Mouse (Mus musculus): ENCODE data around the gene Cfap100. TPM values are rescaled to one million over a fixed set of nuclear protein-coding genes. Genes with fewer than 3 reads are reported as not detected.
A peak's percentile ranks its signal among the peaks of the same experiment; 100 is the strongest.

The Cfap100 gene
- total RNA-seq, 1 experiment: 0.98 TPM

DNA sequence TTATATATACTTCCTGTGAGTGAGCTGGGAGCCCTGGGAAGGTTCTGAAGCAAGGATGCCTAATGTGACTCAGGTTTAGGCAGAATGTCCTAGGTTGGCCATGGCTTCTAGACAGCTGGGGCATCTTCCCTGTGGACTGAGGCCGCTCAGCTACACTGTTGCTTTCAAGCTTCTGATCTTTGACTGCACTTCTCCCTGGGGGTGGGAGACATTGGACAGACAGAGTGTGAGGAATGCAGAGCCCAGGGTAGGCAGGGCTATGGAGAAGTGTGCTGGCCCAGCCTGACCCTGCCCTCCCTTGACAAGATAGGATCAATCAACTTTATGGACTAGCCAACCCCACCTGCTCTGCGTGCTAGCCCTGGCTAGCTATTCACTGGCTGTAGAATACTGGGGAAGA is 32.6 kb upstream of the Cfap100 start:
- no peak overlapping the region for H3K4me3 ChIP-seq (ENCODE audit: insufficient read depth in 1 of 2, low read depth in 1 of 2, low read length in 2 of 2, poor library complexity in 1 of 2, severe bottlenecking in 1 of 2)
- DNase-seq (ENCODE audit: low read depth, low spot score): no peak
- TF ChIP-seq MAFK (IDR thresholded peaks at IDR 0.05; ENCODE audit: insufficient read depth, low read depth, low read length) (no peak), ZNF384 (IDR thresholded peaks at IDR 0.05; ENCODE audit: low read depth, low read length) (no peak), HCFC1 (IDR thresholded peaks at IDR 0.05; ENCODE audit: borderline replicate concordance, insufficient read depth, low read length) (no peak), CHD2 (IDR thresholded peaks at IDR 0.05; ENCODE audit: low read depth, low read length) (no peak)
- H3K4me1 ChIP-seq (ENCODE audit: control insufficient read depth in 2 of 2, insufficient read depth in 2 of 2, low read length in 2 of 2, poor library complexity in 1 of 2): peaks cover 2 to 19% of the 10 kb centered on the region in 2 experiments; a peak in 1 of 4 replicates
- in situ Hi-C loops (cut with MboI; ENCODE audit: low sequenced_read_pairs in 2 of 2, unreplicated experiment in 2 of 2): no loop called here
- H3K9ac ChIP-seq (ENCODE audit: insufficient read depth, low read depth, low read length, poor library complexity, severe bottlenecking): peak overlapping the region; percentile 90; the same call in 1 of the 2 replicates
- H3K36me3 ChIP-seq (ENCODE audit: control insufficient read depth, insufficient read depth, low read length, poor library complexity, severe bottlenecking): peaks cover 6% of the 10 kb centered on the region; the same call in 1 of the 2 replicates
- no peak overlapping the region for H3K27ac ChIP-seq (ENCODE audit: insufficient read depth, low read depth, low read length, poor library complexity, severe bottlenecking)
- no peaks in the 10 kb centered on the region for H3K9me3 ChIP-seq (ENCODE audit: control insufficient read depth, insufficient read depth, low read depth, low read length)

DNA sequence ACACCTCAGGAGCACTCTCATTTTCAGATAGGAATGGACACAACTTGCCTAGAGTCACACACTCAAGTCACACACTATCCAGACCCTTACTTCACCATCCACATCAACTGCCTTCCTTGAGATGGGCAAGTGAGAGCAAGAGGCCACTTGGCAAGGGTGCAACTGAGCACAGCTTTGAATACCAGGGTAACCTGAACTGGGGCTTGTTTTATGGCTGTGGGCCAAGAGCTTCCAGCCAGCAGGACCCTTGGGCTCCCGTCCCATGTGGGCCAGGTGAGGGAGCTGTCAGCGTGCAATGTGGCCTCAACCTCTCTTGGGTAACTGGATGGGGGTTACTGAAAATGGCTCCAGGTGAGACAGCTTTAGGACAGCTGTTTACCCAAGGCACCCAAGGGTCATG is 28.8 kb upstream of the Cfap100 start:
- peaks cover 13 to 16% of the 10 kb centered on the region in 2 experiments; a peak in 3 of 4 replicates for H3K4me1 ChIP-seq (ENCODE audit: control insufficient read depth in 2 of 2, insufficient read depth in 2 of 2, low read length in 2 of 2, poor library complexity in 1 of 2)
- no peak for TF ChIP-seq ZC3H11A (IDR thresholded peaks at IDR 0.05; ENCODE audit: borderline replicate concordance, low read depth, low read length)
- TF ChIP-seq ZNF384 (IDR thresholded peaks at IDR 0.05; ENCODE audit: low read depth, low read length): no peak
- no peak for TF ChIP-seq HCFC1 (IDR thresholded peaks at IDR 0.05; ENCODE audit: borderline replicate concordance, insufficient read depth, low read length)
- no peak for TF ChIP-seq MAFK (IDR thresholded peaks at IDR 0.05; ENCODE audit: insufficient read depth, low read depth, low read length)
- no peak for TF ChIP-seq CHD2 (IDR thresholded peaks at IDR 0.05; ENCODE audit: low read depth, low read length)
- H3K9ac ChIP-seq (ENCODE audit: insufficient read depth, low read depth, low read length, poor library complexity, severe bottlenecking): no peak overlapping the region
- no peaks in the 10 kb centered on the region for H3K36me3 ChIP-seq (ENCODE audit: control insufficient read depth, insufficient read depth, low read length, poor library complexity, severe bottlenecking)
- H3K27ac ChIP-seq (ENCODE audit: insufficient read depth, low read depth, low read length, poor library complexity, severe bottlenecking): no peak overlapping the region
- in situ Hi-C loops (cut with MboI; ENCODE audit: low sequenced_read_pairs in 2 of 2, unreplicated experiment in 2 of 2): no loop called here
- no peak overlapping the region for H3K4me3 ChIP-seq (ENCODE audit: insufficient read depth in 1 of 2, low read depth in 1 of 2, low read length in 2 of 2, poor library complexity in 1 of 2, severe bottlenecking in 1 of 2)
- no peak for DNase-seq (ENCODE audit: low read depth, low spot score)
- no peaks in the 10 kb centered on the region for H3K9me3 ChIP-seq (ENCODE audit: control insufficient read depth, insufficient read depth, low read depth, low read length)

DNA sequence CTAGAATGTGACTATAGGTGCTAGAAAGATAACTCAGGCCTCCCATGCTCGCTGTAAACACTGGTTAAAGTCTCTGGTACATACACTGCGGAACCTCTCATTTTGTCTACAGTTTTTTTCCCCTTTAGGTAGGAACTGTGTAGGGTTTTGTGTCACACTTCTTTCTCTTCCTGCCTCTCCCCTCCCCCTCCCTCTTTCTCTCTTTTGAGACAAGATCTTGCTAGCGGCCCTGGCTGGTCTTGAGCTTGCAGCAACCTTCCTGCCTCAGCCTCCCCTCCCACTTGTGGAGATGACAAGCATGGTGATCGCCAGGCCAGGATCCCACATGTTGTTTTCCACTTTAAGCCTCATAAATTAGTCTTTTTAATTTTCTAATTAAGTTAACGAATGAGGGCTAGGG is 25.2 kb upstream of the Cfap100 start:
- TF ChIP-seq CHD2 (IDR thresholded peaks at IDR 0.05; ENCODE audit: low read depth, low read length) (no peak), HCFC1 (IDR thresholded peaks at IDR 0.05; ENCODE audit: borderline replicate concordance, insufficient read depth, low read length) (no peak), MAFK (IDR thresholded peaks at IDR 0.05; ENCODE audit: insufficient read depth, low read depth, low read length) (no peak), ZC3H11A (IDR thresholded peaks at IDR 0.05; ENCODE audit: borderline replicate concordance, low read depth, low read length) (no peak), ZNF384 (IDR thresholded peaks at IDR 0.05; ENCODE audit: low read depth, low read length) (no peak)
- Histone ChIP-seq H3K4me3 (ENCODE audit: insufficient read depth in 1 of 2, low read depth in 1 of 2, low read length in 2 of 2, poor library complexity in 1 of 2, severe bottlenecking in 1 of 2) (no peak overlapping the region), H3K9ac (ENCODE audit: insufficient read depth, low read depth, low read length, poor library complexity, severe bottlenecking) (peak overlapping the region; percentile 14; the same call in 1 of the 2 replicates), H3K4me1 (ENCODE audit: control insufficient read depth in 2 of 2, insufficient read depth in 2 of 2, low read length in 2 of 2, poor library complexity in 1 of 2) (peaks cover 15 to 22% of the 10 kb centered on the region in 2 experiments; a peak in 3 of 4 replicates), H3K9me3 (ENCODE audit: control insufficient read depth, insufficient read depth, low read depth, low read length) (no peaks in the 10 kb centered on the region), H3K27ac (ENCODE audit: insufficient read depth, low read depth, low read length, poor library complexity, severe bottlenecking) (peak overlapping the region; percentile 42; the same call in 1 of the 2 replicates), H3K36me3 (ENCODE audit: control insufficient read depth, insufficient read depth, low read length, poor library complexity, severe bottlenecking) (no peaks in the 10 kb centered on the region)
- in situ Hi-C loops (cut with MboI; ENCODE audit: low sequenced_read_pairs in 2 of 2, unreplicated experiment in 2 of 2): no loop called here
- no peak for DNase-seq (ENCODE audit: low read depth, low spot score)

DNA sequence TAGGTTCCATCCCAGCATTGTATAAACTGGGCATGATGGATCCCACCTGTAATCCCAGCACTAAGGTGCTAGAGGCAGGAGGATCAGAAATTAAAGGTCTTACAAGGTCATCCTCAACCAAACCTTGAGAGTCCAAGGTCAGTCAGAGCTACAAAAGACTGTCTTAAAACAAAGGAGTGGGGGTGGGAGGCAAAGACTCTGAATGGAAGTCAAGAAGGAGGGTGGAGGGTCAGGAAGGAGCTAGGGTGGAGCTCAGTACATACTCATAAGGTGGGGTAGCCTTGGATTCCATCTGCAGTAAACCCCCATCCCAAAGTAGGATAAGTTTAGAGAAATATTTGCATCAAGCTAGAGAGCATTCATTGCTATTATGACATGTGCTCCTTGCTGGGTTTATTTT is 24.0 kb upstream of the Cfap100 start:
- H3K9me3 ChIP-seq (ENCODE audit: control insufficient read depth, insufficient read depth, low read depth, low read length): no peaks in the 10 kb centered on the region
- in situ Hi-C loops (cut with MboI; ENCODE audit: low sequenced_read_pairs in 2 of 2, unreplicated experiment in 2 of 2): no loop called here
- DNase-seq (ENCODE audit: low read depth, low spot score): no peak
- no peaks in the 10 kb centered on the region for H3K36me3 ChIP-seq (ENCODE audit: control insufficient read depth, insufficient read depth, low read length, poor library complexity, severe bottlenecking)
- H3K4me1 ChIP-seq (ENCODE audit: control insufficient read depth in 2 of 2, insufficient read depth in 2 of 2, low read length in 2 of 2, poor library complexity in 1 of 2): peaks cover 15 to 22% of the 10 kb centered on the region in 2 experiments; a peak in 3 of 4 replicates
- H3K9ac ChIP-seq (ENCODE audit: insufficient read depth, low read depth, low read length, poor library complexity, severe bottlenecking): no peak overlapping the region
- H3K4me3 ChIP-seq (ENCODE audit: insufficient read depth in 1 of 2, low read depth in 1 of 2, low read length in 2 of 2, poor library complexity in 1 of 2, severe bottlenecking in 1 of 2): no peak overlapping the region
- TF ChIP-seq CHD2 (IDR thresholded peaks at IDR 0.05; ENCODE audit: low read depth, low read length) (no peak), ZNF384 (IDR thresholded peaks at IDR 0.05; ENCODE audit: low read depth, low read length) (no peak), HCFC1 (IDR thresholded peaks at IDR 0.05; ENCODE audit: borderline replicate concordance, insufficient read depth, low read length) (no peak), MAFK (IDR thresholded peaks at IDR 0.05; ENCODE audit: insufficient read depth, low read depth, low read length) (no peak), ZC3H11A (IDR thresholded peaks at IDR 0.05; ENCODE audit: borderline replicate concordance, low read depth, low read length) (no peak)
- H3K27ac ChIP-seq (ENCODE audit: insufficient read depth, low read depth, low read length, poor library complexity, severe bottlenecking): peak overlapping the region; percentile 52; the same call in 1 of the 2 replicates

Measured in ES-E14 (cell line).